Mouse (Mus musculus) CD8-positive naive resting alpha-beta T cell, adult 2 months (primary cell): Measurements from ENCODE around the gene Nectin3.
A peak's percentile ranks its signal among the peaks of the same experiment; 100 is the strongest.

Experiments
- DNase-seq, 2 experiments: peaks; one replicate each; pipeline ENCODE4 v3.0.0; 2022; ENCODE audit warnings: low read depth in 2 of 2, low spot score in 2 of 2

Nectin3 gene

DNA sequence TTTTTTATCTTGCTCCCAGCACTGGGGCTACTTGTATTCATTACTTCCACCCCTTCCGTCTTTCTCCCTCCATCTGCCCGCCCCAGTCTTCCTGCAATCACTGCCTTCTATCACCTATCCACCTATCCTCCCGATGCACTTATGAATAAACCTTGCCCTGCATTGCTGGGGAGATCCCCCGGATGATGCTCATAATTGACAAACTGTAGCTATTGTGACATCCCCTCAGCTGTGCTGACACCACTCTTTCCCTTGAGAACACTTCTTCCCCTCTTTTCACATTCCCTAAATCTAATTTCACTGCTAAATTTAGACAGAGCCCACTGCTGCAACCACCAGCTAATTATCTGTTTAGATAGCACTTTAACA, at the start of gene Nectin3:
Nectin3 (minus strand) TSS at position 105 of the 369 bp plus-strand sequence.
- no peak for DNase-seq

DNA sequence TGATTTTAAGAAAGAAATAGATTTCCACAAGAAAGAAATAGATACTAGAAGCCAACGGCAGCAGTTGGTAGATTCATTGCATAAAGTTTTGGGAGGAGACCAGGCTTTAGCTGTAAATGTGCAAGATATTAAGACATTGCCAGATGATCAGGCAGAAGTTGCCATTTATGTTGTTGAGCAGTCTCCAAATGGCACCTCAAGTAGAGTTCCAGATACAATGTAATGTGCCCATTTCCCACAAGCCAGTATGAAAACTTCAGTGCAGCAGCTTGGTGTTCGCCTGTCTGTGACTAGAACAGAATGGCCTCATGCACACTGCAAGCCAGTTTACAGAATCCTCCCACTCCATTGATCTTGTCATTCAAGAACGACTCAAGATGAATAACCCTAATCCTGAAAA, 39.8 kb upstream of the Nectin3 start:
- no peak for DNase-seq

DNA sequence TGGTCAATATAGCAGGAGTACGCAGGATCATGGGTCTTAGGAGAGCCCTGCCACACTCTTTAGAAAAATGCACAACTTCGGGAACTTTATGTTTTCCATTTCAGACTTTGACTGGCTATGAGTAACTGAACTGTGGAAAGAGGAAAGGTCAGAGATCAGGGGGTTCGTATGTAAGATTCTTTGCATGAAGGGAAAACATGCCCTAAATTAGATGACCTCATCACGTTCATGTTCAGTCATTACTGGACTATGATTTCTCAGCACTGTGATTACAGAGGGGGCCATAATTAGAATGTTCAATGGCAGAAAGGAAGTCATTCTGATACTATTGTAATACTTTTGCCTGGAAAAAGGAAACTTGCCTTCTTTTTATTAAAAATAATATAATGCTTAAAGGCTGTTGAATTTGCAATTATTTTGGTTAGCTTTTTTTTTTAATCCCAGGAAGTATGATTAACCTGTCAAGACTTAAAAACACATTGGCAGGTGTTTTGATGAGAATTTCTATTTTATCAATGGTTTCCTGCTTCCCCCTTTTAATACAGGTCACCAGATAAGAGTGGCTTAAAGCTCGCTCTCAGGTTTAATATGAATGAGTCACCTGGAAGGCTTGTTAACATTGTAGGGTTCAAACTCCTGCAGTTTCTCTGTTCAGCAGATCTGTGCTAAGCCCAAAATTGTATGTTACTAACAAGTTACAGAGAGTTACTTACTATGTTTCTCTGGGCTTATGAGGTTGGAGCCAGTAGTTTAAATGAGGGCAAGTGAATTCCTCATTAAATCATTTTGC, 34.3 kb upstream of the Nectin3 start:
- no peak for DNase-seq

DNA sequence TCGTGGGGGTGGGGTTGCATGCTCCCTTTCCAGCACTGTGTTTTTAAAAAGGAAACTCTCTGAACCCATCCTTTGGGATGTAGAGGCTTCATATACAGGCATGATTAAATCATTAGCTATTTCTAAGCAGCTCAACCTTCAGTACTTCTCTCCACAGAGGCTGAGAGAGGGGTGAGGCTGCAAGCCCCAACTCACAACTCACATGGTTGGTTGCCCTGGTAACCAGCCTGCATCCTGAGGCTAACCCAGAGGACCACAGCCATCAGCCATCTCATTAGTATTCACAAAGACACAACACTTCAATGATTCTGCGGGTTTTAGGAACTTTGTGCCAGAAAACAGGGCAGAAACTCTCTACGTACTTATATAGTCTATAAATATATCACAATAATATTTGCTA, 32.7 kb upstream of the Nectin3 start:
- no peak for DNase-seq

DNA sequence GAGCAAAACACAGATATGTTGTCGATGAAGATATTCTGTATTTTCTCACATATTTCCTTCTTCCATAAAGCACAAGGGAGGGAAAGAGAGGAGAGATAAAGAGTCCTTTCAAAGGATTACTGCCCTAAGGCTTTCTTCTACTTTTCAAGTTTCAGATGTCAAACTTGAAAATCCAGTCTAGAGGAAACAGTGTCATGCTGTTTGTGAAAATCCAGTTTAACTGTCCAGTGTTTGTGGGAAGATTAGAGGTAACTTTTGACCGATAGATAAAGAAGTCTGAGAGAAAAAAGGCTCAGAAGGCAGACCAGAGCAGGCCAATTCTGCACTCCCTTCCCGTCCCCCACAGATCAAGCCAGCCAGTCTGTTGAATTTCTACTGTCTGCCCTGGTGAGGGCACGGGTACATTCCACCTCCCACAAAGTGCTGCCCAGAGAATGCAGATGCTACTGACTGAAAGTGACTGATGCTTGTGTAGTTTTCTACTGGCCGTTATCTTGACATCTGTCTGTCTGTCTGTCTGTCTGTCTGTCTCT, 22.6 kb upstream of the Nectin3 start:
- no peak for DNase-seq

DNA sequence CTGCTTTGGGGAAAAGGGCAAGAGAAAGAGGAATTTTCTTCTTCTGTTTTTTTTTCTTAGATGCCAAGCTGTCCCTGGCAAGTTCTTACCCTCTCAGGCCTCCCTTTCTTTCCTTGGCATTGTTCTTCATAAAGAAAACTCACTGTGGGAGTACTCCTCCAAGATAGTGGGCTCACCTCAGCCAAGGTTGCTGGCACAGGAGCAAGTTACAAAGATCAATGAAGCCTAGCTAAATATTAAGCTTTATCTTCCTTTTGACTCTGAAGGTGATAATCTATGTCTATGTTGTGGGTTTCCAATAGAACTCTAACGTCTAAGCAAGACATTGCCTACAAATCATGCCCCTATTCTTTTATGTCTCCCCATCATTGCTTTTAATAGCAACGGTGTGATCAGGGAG, 21.3 kb upstream of the Nectin3 start:
- DNase-seq = no peak

DNA sequence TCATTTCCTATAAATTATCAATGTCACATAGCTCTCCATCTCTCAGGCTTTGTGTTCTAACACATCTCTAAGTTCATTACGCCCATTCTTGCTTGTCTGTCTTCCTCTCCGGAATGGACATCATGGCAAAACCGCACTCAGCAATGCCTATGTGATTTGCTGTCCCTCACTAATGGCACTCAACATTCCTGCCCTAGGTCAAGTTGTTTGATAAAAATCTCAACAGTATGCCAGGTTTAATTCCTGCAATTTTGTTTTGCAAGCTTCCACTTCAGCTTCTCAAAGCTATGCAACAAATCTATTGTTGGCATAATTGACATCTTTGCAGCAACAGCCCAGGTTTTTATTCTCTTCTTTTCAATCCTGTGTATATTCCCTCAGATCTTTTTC, 9.6 kb upstream of the Nectin3 start:
- no peak for DNase-seq

DNA sequence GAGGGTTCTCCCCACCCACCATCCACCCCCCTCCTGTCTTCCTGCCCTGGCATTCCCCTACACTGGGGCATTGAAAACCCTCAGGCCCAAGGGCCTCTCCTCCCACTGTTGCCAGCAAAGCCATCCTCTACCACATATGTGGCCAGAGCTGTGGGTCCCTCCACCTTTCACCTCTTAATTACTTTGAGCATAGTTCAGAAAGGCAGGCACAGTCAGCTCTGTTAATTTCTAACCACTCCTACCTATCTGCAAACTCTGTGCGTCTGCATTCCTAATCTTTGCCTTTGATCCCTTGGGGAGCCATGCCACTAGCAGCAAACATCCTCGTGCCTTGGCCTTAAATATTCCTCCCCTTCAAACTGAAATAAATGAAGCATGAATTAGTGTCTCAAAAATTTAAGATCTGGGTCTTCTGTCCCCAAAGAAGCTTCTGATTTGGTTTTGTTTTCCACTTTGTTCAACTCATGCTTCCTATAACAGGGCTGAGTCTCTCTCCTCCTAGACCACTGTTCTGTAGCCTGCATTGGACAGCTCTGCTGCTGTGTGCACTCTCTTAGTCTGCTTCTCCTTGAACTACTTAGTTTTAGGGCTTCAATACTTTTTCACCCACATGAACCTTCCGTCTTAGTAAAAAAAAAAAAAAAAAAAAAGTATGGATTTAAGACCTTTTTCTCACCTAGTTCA, 9.1 kb upstream of the Nectin3 start:
- no peak for DNase-seq

DNA sequence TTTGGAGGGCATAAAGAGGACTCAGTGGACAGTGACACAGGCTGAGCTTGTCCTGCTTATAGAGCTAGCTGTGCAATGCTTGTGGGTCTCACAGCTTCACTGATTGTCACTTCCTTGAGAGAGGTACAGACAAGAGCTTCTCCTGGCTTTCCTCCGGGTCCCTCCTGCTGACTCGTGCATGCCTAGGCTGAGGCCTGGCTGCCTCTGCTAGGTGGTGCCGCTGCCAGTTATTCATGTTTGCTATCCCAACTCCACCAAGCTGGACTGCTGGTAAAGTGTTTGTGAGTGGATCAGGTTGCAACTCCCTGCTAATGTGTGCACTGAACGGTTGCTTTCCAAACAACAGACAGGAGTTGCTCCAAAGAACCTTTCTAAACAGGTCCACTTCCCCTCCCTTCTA, 5.7 kb upstream of the Nectin3 start:
- no peak for DNase-seq

DNA sequence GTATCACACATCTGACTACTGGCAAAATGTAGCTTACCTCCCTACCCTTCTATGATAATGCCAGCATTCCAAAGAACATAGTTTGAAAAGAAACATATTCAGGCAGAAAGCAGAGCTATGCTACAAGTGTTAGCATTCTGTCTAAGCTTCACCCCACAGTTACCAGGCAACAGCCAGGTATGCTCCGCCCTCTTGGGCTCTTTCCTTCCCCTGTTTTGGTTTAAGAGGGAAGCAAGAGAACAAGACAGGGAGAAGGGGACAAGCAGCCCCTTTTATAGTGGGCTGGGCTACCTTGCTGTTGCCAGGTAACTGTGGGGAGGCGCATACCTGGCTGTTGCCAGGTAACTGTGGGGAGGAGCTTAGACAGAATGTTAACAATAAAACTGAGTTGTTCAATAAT, 4.0 kb upstream of the Nectin3 start:
- DNase-seq = no peak

DNA sequence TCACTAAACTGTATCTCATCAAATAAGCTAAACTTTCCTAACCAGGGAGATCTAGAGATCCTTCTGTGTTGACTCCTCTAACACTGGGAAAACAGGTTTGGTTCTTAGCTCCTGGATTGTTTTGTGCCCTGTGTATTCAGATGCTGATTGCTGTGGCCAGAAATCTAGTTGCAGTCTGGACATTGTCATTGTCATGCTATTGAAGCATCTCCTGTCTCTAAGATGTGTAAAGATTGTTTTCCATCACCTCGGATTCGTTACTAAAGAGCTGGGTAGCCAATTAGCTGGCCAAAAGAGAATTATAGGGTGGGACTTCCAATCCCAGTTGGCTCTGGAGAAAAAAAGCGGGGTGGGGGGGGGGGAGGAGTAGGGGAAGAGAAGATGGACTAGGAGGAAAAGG, 2.4 kb upstream of the Nectin3 start:
- DNase-seq = no peak

DNA sequence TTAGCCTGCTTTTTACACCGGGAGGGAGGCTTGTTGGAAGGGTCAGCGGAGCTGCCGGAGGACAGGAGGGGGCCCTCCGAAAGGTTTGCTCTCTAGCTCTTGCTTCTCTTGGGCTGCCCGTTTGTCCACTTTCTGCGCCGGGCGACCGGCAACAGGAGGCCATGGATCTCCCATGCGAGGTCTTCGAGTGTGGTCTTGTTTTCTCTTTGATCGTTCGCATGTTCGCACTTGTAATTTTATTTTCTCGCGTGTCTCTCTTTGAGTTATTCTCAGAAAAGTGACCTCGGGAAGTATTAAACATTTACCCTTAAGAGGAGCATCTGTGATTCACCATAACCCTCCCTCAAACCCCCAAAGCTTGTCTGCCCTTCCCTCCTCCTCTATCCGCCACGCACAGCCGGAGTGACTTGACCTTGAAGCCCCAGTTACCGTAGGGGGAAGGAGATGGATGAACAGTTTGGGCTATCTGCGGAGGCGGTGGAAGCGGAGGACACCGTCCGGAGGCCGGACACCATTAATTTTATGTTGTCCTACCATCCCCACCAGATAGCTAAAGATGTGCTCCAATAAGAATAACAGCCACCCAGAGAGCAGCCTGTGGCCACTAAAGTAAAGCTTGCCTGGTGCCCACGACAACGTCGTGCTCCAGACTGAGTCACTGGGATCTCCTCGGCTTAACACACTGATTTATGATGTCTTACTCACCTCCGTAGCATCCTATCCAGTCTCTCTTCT, 472 bp downstream of the Nectin3 start:
- DNase-seq = no peak

DNA sequence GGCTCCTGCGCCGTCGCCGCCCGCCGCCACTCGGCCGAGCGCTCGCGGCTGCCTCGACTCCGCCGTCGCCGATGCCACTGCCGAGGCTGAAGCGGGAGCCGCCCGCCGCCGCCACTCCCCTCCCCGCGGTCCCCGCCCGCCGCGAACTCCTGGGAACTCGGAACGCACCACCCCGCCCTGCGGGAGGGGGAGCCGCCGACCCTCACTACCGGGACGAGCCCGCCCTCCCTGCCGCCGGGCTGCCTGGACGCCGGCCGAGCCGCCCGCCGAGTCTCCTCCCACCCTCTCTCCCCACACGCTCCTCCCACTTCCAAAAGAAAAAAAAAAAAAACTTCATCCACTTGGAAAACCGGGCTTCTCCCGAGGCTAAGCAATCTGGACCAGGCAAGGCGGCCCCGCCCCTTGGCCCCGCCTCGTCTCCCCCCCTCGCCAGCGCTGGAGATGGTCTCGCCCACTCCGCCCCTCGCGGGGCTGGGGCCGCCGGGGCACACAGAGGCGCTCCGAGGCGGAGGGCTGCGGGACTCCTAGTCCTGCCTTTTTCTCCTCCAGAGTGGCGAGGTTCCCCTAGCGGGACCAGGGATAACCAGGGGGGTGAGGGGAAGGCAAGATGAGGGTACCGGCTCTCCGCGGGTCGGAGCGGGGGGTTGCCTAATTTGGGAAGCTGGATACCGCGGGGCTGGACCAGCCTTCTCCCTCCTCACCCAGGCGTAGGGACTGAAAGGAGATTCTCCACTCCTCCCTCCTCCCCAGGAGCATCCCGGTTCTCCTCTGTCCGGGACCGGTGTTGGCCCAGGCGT, 1.2 kb downstream of the Nectin3 start:
- DNase-seq = peak in 1 of 2 experiments; percentile 20

DNA sequence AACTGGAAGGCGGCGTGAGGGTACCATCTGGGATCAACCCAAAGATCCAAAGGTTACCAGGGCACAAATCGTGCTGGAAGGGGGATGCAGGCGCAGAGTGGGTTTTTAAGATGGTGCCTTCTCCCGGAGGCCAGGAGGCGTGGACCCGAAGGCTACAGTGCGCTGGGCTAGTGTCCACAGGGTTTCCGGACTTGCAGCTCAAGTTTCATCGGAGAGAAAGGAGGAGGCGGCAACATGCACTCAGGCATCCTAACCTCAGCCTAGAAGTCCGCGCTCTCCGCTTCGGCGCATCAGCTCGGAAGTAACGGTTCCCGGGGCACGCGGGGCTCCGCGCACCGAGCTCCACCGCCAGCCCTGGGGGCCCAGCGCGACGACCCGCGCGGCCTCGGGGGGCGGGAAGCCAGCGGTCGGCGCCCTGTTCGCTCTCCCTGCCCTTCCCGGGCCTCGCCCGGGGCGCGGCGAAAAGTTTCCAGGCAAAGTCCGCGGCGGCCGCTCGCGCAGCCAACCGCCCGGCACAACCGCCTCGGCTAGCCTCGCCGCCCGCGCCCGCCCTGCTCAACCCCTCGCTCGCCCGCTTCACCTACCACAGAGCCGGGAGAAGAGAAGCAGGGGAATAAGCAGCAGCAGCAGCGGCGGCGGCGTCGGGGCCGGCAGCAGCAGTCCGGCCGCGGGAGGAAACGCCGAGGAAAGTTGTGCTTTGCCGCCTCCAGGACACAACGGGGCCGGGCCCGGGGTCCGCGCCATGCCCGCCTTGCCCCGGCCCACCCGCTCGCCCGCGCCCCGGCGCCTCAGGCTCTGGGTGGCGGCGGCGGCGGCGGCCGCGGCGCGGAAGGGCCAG, 2.1 kb downstream of the Nectin3 start:
- DNase-seq = no peak

DNA sequence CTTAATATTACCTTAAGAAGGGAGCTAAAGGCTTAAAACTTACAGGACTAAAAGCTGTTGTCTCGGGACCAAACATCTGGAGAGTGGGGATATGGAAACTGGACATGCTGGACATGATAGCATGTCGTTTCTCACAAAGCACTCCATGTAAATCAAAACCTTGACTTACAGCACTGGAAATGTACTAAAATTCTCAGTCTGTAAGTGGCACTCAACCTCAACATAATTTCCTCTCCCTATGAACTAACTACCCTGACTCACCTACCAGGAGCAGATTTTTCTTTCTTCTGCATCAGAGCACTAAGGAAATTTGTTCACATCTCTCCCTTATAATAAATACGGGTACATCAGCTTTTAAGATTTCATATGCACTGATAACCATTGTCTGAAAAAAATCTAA, 3.1 kb downstream of the Nectin3 start:
- DNase-seq = no peak

DNA sequence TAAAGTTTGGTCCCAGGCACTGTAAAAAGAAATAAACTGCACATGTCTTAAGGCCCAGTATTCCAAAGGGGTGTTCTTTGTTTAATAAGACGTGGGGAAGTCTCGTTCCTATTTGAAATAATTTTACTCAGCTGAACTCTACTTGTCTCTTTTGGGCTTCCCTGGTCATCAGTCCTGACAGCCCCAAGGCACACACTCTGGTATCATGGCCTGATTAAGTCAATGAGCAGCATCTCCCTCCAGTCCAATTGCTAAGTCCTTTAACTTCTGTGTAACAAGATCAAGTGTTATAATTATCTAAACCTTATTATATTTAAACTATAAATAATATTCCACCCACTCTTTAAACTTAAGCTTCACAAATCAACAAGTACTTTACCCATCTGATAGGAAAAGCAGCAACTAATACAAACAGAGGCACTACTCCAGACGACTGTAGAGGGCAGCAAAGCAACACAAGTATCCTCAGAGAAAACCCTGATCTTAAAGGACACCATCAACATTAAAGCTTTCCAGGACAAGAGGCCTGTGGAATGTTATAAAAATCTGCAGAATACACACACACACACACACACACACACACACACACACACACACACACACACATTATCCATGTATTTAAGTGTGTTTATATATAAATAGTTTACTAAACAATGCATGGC, 10.8 kb downstream of the Nectin3 start:
- no peak for DNase-seq

DNA sequence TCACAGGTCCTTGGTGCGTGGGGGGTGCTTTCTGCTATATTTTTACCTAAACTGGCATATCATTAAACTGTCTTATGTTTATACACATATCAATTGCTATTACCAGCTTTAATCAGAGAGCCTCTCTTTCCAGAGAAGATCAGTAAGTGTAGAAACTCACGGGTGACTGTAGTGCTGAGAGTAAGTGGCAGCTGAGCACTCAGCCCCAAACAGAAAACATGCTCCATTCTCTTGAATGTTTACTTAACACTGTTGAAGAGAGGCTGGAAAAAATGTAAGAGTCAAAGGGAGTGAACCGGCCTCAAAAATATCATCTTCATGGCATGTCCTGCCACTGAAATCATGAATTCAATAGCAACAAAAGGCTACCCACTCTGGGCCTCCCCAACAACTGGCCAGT, 21.0 kb downstream of the Nectin3 start:
- DNase-seq = no peak

DNA sequence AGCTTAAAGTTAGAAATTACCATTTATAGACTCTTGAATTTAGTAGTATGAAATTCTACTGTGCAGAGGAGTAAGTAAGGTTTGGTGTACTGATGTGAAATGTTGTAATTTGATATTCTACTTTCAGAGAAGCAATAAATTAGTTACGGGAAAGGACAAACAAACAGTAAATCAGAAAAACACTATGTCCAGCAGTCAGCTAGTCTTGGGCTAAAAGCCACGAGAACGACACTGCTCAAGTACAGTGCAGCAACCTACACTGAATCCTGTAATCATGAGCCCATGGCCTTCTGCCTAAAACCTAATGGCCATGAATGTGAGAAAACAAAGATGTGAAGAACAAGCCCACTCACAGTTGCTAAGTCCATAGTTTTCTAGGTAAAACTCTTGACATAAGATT, 46.9 kb downstream of the Nectin3 start:
- DNase-seq = no peak

DNA sequence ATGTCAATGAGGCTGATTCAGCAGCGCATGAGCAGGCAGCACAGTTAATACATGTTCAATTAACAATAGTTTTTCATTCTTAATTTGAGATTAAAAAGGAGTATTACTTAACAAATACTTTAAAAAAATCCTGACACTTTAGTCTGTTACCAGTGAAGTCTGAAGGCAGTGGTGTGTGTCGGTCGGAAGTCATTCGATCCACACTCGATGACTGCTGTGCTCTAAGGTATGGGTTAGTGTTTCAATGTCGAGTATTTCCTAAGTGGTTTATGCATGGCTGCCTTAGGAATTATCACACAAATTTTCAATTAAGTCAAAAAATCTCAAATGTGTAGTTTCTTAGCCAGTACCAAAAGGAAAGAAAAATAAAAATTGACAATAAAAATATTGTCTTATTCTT, 49.3 kb downstream of the Nectin3 start:
- DNase-seq = no peak

DNA sequence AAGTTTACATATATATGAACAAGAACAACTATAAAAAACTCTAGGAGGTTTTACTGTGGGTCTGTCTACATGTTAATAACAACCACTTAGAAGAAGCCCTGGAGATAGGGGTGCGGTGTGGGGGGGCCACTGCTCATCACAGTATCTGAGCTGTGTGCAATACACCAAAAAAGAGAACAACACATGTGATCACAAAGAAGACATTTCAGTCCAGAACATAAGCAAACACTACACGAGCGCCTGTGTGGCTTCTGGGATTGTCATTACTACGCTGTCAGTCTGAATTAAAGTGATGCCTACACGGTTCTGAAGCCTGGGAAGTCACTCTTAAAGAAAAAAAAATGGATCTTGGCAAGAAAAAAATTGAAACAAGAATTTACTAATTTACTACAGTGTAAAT, 67.0 kb downstream of the Nectin3 start:
- no peak for DNase-seq
